ENCODE assay signal across 8 mouse cellular contexts in genomic region chr2:59161441-59162284, GRCm38 (mm10). TPM values are rescaled to one million over a fixed set of nuclear protein-coding genes. Genes with fewer than 3 reads are reported as not detected.
DNase-seq lines count a peak whose midpoint lies in the region; ATAC-seq and TF ChIP-seq lines count a peak whose summit lies in the region.

No protein-coding gene starts in this region.

- peak; percentile 65 for TF ChIP-seq CTCF in forebrain, postnatal 0 days (IDR thresholded peaks at IDR 0.05; ENCODE audit: low read depth)
- TF ChIP-seq CTCF in lung, adult 2 months (IDR thresholded peaks at IDR 0.05; ENCODE audit: insufficient read depth, low read length), result peak; percentile 25; the same call in 1 of the 2 replicates

- H3K36me3 ChIP-seq in forebrain, postnatal 0 days (ENCODE audit: insufficient read depth), result no peaks in the 10 kb centered on the region
- no peaks in the 10 kb centered on the region for H3K36me3 ChIP-seq in neural tube, embryonic 15.5 days

- H3K4me1 ChIP-seq in forebrain, postnatal 0 days (ENCODE audit: insufficient read depth), result peaks cover 4% of the 10 kb centered on the region
- H3K4me1 ChIP-seq in lung, adult 2 months (ENCODE audit: control insufficient read depth, insufficient read depth, low read length), result peaks cover 10% of the 10 kb centered on the region; the same call in 1 of the 2 replicates
- peaks cover 20% of the 10 kb centered on the region for H3K4me1 ChIP-seq in neural tube, embryonic 15.5 days

- DNase-seq in ES-CJ7 (ENCODE audit: low read depth, low spot score), result peak; percentile 77
- DNase-seq in cerebellum, adult 11-12 months, result peak; percentile 78
- DNase-seq in forebrain, postnatal 0 days, result peak; percentile 85
- DNase-seq in heart, postnatal 4 days, result peak; percentile 77
- peak; percentile 59 to 72 for DNase-seq in layer of hippocampus, adult 8-10 months (ENCODE audit: low spot score in 2 of 2)
- peak; percentile 77 for DNase-seq in lung, adult 2 months
- DNase-seq in testis, postnatal 14 days (ENCODE audit: low spot score), result peak; percentile 57

- H3K27me3 ChIP-seq in forebrain, postnatal 0 days (ENCODE audit: insufficient read depth, low read length), result no peaks in the 10 kb centered on the region
- H3K27me3 ChIP-seq in neural tube, embryonic 15.5 days (replicated peaks), result no peaks in the 10 kb centered on the region

- WGBS in forebrain, postnatal 0 days, result under 1% methylated on average over 73 of the region's 74 CpGs
- under 1% methylated on average over 74 of the region's 74 CpGs for WGBS in lung, adult 2 months
- WGBS in neural tube, embryonic 15.5 days, result under 1% methylated on average over 74 of the region's 74 CpGs

- peak overlapping the region; percentile 69 for H3K4me3 ChIP-seq in forebrain, postnatal 0 days (ENCODE audit: low read depth, low read length)
- H3K4me3 ChIP-seq in lung, adult 2 months (replicated peaks; ENCODE audit: extremely low read depth, low read depth, low read length), result peak overlapping the region; percentile 71
- H3K4me3 ChIP-seq in neural tube, embryonic 15.5 days (replicated peaks), result peak overlapping the region; percentile 98

- H3K4me2 ChIP-seq in forebrain, postnatal 0 days (ENCODE audit: low read depth), result peak overlapping the region; percentile 79
- H3K4me2 ChIP-seq in neural tube, embryonic 15.5 days, result peak overlapping the region; percentile 87

- no peaks in the 10 kb centered on the region for H3K9me3 ChIP-seq in forebrain, postnatal 0 days (ENCODE audit: low read length)
- no peaks in the 10 kb centered on the region for H3K9me3 ChIP-seq in neural tube, embryonic 15.5 days (replicated peaks)

- peak; percentile 37; the same call in 1 of the 2 replicates for TF ChIP-seq POLR2A in lung, adult 2 months (IDR thresholded peaks at IDR 0.05; ENCODE audit: borderline replicate concordance, extremely low read depth, low read depth, low read length)

- ATAC-seq in forebrain, postnatal 0 days, result peak; percentile 76
- ATAC-seq in neural tube, embryonic 15.5 days (ENCODE audit: low FRiP score), result peak; percentile 78

- H3K27ac ChIP-seq in forebrain, postnatal 0 days (ENCODE audit: low read depth, low read length), result peak overlapping the region; percentile 82
- peak overlapping the region; percentile 92 for H3K27ac ChIP-seq in neural tube, embryonic 15.5 days (replicated peaks)

- H3K9ac ChIP-seq in forebrain, postnatal 0 days, result peak overlapping the region; percentile 62
- H3K9ac ChIP-seq in neural tube, embryonic 15.5 days (replicated peaks), result peak overlapping the region; percentile 84

RNA-seq across cellular contexts. Expression of gene Pkp4, which starts 1.0 kb away (rescaled TPM):
- 83.9 and 97.6 TPM in 2 replicates for total RNA-seq in forebrain, postnatal 0 days (2014; rRNA removed)
- polyA plus RNA-seq in forebrain, postnatal 0 days (2015; fragmentation: Nextera tagmentation; extraction: Ambion mirVana), result 19.1 and 20.1 TPM in 2 replicates
- 100 to 1,000 TPM; 229 to 242 TPM for total RNA-seq in heart, postnatal 4 days (2021)
- 100 to 1,000 TPM; 272 to 325 (median 301) TPM for total RNA-seq in layer of hippocampus, adult 8-10 months (2022)
- polyA plus RNA-seq in lung, adult 2 months (2012; rRNA removed), result 76.2 and 81.6 TPM in 2 replicates
- 24.6 and 27.1 TPM in 2 replicates for polyA plus RNA-seq in neural tube, embryonic 15.5 days (2015; fragmentation: Nextera tagmentation; extraction: Ambion mirVana)

RNA-seq across cellular contexts. Expression of gene Ccdc148, which starts 1.2 kb away (rescaled TPM):
- total RNA-seq in forebrain, postnatal 0 days (2014; rRNA removed), result 5.3 and 5.8 TPM in 2 replicates
- 3.5 and 6.9 TPM in 2 replicates for polyA plus RNA-seq in forebrain, postnatal 0 days (2015; fragmentation: Nextera tagmentation; extraction: Ambion mirVana)
- 1 to 10 TPM; 2.8 to 3.3 TPM for total RNA-seq in heart, postnatal 4 days (2021)
- 10 to 100 TPM; 14.8 to 17.8 (median 16.1) TPM for total RNA-seq in layer of hippocampus, adult 8-10 months (2022)
- polyA plus RNA-seq in lung, adult 2 months (2012; rRNA removed), result 0.09 and 0.15 TPM in 2 replicates
- 5.6 and 6.3 TPM in 2 replicates for polyA plus RNA-seq in neural tube, embryonic 15.5 days (2015; fragmentation: Nextera tagmentation; extraction: Ambion mirVana)

Comparison
In these comparisons a context has a peak if more than half of its experiments do, and no peak if none do; other contexts are left out.
1. Peak in every context shown above with its lines: DNase-seq, ATAC-seq, H3K4me3 ChIP-seq and H3K27ac ChIP-seq.